Mouse (Mus musculus) thymus, postnatal 36 days (tissue): ENCODE measurements around the gene Prkcb.

ENCODE experiments used
- DNase-seq, 2 experiments: peaks; one replicate each; pipeline ENCODE4 v3.0.0; 2022; ENCODE audit warnings: mixed read lengths in 2 of 2

Gene Prkcb

GRCm38 (mm10) chr7:122409945-122410344, 121.4 kb downstream of the Prkcb start:
- DNase-seq, result no peak

GRCm38 (mm10) chr7:122410873-122411272, 122.3 kb downstream of the Prkcb start:
- DNase-seq, result no peak

- DNase-seq, result no peak
Observed at GRCm38 (mm10) chr7:122413231-122413630, 124.7 kb downstream of the Prkcb start.

- peak; percentile 50 to 66 for DNase-seq
Observed at GRCm38 (mm10) chr7:122414146-122414545, 125.6 kb downstream of the Prkcb start.

DNA sequence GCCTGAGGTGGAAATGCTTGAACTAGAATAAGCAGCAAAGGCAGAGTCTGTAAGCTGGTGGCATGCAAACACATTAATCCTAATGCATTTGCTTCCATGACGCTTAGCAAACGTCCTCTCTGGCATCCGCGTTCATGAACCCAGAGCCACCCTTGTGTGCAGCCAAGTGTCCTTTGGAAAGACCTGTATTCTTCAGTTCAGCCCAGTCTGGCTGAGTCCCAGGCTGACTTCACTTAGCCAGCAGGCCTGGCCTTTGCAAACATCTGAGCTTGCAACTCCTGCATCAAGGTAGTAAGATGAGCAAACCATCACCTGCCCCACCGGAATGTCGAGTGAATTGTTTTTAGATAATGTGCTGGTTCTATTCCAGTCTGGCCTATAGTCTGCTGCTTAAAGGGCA, 126.1 kb downstream of the Prkcb start:
- DNase-seq, result no peak

GRCm38 (mm10) chr7:122415387-122415786, 126.8 kb downstream of the Prkcb start:
- DNase-seq, result no peak

DNA sequence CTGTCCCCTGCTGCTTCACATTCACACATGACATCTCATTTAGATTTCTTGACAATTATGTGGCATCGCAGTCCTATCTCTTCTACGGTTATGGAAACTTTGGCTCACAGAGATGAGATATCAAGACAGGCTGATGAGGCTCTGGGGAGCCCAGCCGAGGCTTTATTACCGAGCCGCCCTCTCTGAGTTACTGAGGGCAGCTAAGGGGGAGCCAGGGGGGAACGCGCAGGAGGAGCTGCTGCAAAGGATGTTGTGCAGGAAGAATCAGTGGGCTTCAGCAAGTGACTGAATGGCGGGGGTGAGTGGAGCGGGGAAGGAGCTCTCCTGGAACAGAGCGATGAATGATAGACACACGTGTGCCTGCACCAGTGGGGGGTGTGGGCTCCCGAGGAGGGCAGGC, 127.4 kb downstream of the Prkcb start:
- no peak for DNase-seq

DNA sequence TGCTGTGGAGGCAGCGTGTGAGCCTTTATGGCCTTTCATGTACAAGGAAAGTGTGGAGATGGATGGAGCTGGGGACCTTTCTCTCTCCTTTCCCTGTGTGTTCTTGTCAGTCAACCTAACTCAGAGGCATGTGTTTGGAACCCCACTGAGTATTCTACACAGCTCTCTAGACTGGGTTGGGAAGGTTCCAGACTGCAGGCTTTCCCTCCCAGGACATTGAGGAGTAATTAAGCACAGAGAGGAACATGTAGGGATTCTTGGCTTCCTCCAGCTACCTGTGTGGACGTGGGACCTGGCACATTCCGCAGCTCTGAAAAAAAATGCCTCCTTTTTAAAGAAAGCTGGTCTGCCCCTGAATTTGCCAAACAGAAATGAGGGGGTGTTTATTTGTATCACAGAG, 130.0 kb downstream of the Prkcb start:
- no peak for DNase-seq

DNA sequence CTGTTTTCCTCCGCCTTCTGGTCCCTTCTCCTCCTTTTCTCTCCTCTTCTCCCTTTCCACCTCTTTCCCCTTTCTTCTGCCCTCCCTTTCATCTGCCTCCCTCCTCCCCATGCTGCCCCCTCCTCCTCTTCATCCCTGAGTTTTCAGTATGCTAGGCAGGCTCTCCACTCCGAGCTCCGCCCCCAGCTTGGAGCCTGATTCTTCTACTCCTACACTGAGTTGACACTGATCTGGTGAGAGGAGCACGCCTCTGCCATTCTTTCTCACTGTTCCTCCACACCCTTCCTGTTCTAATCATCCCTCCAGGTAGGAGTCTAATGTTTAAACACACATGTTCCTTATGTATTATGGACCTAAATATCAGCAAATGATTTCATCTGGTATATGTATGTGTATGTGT, 135.3 kb downstream of the Prkcb start:
- no peak for DNase-seq

DNA sequence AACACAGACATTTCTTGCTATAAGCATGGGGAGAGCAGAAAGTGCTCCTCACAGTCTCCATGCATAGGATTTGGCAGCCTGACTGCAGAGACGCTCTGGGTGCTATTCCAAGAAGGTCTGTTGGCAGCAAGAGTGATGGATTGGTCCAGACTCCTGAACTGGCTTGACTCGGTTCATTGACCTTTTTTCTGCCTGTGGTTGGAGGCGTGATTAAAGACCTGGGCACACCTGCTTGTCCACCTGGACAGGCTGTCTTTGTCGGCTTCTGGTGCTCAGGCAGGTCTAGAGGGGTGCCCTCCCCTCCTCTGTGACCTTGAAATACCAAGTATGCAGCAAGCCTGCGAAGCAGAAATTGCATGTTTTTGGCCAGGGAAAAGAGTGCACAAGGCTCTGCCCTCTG, 140.6 kb downstream of the Prkcb start:
- DNase-seq, result no peak

DNA sequence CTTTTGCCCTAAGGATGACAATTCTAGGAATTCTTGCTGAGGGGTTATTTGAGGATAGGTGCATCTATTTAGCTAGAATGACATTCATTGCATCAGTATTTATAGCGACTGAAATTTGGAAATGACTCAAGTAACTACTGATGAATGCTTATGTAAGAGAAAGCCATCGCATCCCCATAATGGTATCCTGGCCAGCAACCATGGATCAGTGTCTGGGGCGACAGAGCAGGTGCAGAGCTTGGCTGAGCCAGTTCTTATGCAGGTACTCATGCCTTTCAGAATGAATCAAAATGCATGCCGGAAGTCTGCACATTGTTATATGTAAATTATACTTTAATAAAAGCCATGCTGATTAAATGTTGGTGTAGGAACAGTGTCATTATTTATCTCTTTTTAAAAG, 143.8 kb downstream of the Prkcb start:
- no peak for DNase-seq

DNA sequence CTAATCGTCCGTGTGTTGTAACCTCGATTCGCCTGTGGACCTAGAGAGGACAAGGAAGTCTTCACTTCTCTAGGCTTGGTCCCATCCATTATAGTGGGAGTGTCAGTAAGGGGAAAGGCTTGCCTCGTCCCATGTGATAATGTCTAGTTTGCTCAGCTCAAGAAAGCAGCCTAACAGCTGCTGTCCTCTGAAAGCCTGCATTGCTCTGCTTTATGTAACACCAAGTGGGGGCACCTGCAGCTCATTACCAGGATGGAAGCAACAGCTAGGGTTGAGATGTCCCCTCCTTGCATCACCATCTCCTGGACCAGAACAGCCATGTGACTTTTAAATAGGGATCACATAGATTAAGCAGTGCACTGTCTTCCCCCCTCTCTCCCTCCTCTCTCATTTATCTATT, 144.8 kb downstream of the Prkcb start:
- DNase-seq, result no peak

- peak; percentile 20 to 38 for DNase-seq
Observed at GRCm38 (mm10) chr7:122434941-122435340, 146.4 kb downstream of the Prkcb start.

GRCm38 (mm10) chr7:122435561-122435960, 147.0 kb downstream of the Prkcb start:
- DNase-seq, result no peak

- no peak for DNase-seq
Observed at GRCm38 (mm10) chr7:122437390-122437789, 148.8 kb downstream of the Prkcb start.

- DNase-seq, result peak; percentile 71 to 72
Observed at GRCm38 (mm10) chr7:122445056-122445455, 156.5 kb downstream of the Prkcb start.

DNA sequence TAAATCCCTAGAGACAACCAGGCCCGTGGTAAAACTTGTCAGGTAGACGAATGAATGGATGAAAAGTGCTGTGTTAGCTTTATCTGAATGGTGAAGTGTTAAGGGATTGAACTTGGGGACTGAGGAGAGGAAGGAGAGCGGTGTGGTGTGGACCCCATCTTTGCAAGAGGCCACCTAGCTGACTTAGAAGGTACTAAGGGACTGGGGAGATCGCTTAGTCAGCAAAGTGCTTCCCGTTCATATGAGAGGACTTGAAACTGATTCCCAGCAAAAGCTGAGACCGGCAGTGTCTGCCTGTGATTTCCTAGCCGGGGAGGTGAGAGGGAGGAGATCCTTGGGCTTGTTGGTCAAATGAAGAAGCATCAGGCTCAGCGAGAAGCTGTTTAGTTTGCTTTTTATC, 164.1 kb downstream of the Prkcb start:
- no peak for DNase-seq

DNA sequence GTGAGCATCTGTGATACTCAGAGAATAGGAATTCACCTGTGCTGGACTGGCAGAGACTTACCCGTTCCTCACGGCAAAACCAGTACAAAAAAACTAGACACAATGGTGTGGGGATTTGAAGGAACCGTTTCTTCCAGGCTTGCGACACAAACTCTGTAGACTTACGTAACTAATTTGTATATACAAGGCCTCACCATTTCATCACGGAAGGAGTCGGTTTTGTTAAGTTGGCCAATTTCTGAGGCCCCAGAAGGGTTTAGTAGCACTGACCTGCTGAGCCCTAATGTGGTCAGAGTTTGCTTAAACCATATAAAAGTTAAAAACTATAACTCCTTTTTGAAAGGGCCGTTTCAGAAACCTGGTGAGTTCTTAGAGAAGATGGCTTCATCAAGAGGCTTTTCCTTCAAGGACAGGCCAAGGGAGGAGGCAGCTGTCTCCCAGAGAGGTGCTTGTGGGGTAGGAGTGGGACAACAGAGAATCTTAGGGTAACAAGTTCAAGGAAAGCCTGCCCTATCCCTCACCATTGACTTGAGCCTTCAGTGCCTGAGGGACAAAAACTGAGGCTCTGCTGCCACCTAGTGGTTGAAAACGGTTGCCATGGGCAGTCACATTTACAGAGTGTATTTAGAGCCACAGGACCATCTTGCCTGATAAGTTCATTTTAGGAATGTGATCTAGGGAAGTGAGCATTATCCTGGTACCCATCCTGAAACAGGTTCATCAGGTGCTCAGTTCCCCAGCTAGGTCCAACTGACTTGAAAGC, 170.8 kb downstream of the Prkcb start:
- DNase-seq, result peak; percentile 76 to 85

- DNase-seq, result no peak
Observed at GRCm38 (mm10) chr7:122460020-122460419, 171.5 kb downstream of the Prkcb start.

- DNase-seq, result peak in 1 of 2 experiments; percentile 16
Observed at GRCm38 (mm10) chr7:122465823-122466549, 177.4 kb downstream of the Prkcb start.

GRCm38 (mm10) chr7:122466722-122467121, 178.2 kb downstream of the Prkcb start:
- DNase-seq, result no peak

- no peak for DNase-seq
Observed at GRCm38 (mm10) chr7:122467831-122468230, 179.3 kb downstream of the Prkcb start.

DNA sequence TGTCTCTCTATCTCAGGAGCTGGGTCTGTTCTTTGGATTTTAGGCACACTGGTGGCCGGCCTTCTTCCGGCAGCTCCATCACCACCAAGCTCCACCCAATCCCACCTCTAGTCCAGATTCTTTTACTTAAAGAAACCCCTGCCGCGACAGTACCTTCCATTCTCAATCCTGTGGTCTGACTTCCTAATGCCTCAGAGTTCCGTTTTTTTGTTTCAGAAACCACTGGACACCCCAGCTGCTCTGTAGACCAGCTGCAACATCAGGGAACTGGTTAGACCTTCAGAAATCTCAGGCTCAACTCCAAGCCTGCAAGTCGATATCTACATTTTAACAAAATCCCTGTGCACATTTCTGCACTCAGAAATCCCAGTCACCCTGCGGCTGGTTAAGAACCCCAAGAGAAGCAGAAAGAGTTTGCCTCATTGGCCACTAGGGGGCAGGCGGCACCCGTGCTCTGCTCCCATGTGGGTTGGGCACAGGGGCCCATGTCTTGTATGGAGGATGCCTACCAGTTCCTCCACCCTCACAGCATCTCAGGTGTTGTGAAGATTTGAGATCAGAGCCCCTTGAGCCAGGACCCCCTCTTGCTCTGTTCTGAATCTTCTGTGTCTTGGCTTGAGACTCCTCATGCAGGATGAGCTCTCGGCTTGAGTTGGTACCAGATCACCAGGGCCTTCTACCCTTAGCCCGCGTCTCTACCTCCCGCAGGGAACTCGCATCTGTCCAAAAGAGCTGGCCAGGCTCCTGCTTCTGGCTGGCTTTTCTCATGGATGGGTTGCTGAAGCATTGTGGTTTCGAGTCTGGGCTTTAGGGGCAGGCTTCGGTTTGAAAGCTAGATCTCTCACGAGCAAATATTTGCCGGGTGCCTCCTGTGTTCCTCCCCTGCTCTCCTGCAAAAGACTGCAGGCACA, 182.1 kb downstream of the Prkcb start:
- peak; percentile 57 to 60 for DNase-seq
